Mouse (Mus musculus): Measurements from ENCODE around the gene Med25. TPM values are rescaled to one million over a fixed set of nuclear protein-coding genes. Genes with fewer than 3 reads are reported as not detected.
"Not testable (repeated sequence)": the region's sequence is repeated elsewhere in the genome, so short reads cannot be mapped to it uniquely, and the experiment has no call there.

Gene Med25
- polyA plus RNA-seq, 1 experiment from 2014 or later: 62.5 TPM

DNA sequence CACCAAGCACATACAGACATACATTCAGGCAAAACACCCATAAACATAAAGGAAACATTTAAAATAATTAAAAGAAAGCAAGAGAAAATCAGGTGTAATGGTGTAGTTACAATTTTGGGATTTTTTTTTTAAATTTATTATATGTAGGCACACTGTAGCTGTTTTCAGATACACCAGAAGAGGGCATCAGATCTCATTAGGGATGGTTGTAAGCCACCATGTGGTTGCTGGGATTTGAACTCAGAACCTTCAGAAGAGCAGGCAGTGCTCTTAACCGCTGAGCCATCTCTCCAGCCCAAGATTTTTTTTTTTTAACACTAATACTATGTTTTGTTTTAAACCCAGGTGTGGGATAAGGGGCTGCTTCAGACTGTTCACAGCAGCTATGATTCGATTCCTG, 20.7 kb downstream of the Med25 start:
- 86% methylated on average over 2 of the region's 2 CpGs for WGBS
- H3K4me3 ChIP-seq (ENCODE audit: low read depth, low read length); ATAC-seq; H3K36me3 ChIP-seq (ENCODE audit: insufficient read depth, low read length); H3K9ac ChIP-seq (replicated peaks; ENCODE audit: low read depth); H3K9me3 ChIP-seq (ENCODE audit: low read length); H3K27ac ChIP-seq (ENCODE audit: low read length); H3K27me3 ChIP-seq (replicated peaks; ENCODE audit: insufficient read depth, low read length); DNase-seq (ENCODE audit: low spot score); H3K4me2 ChIP-seq (replicated peaks; ENCODE audit: low read depth, low read length): not testable (repeated sequence)
- peak; percentile 24 for TF ChIP-seq CTCF (IDR thresholded peaks at IDR 0.05)
- H3K4me1 ChIP-seq (ENCODE audit: insufficient read depth, low read depth, low read length): peaks cover 19% of the 10 kb centered on the region

- WGBS: 73% methylated on average over 1 of the region's 1 CpGs
- DNase-seq (ENCODE audit: low spot score) (no peak), ATAC-seq (no peak)
- TF ChIP-seq CTCF (IDR thresholded peaks at IDR 0.05): no peak
- no peak for TF ChIP-seq EP300 (IDR thresholded peaks at IDR 0.05)
- H3K9me3 ChIP-seq (ENCODE audit: low read length): no peaks in the 10 kb centered on the region
- no peaks in the 10 kb centered on the region for H3K36me3 ChIP-seq (ENCODE audit: insufficient read depth, low read length)
- no peaks in the 10 kb centered on the region for H3K27me3 ChIP-seq (replicated peaks; ENCODE audit: insufficient read depth, low read length)
- no peak overlapping the region for H3K9ac ChIP-seq (replicated peaks; ENCODE audit: low read depth)
- H3K4me2 ChIP-seq (replicated peaks; ENCODE audit: low read depth, low read length): no peak overlapping the region
- no peak overlapping the region for H3K27ac ChIP-seq (ENCODE audit: low read length)
- H3K4me1 ChIP-seq (ENCODE audit: insufficient read depth, low read depth, low read length): peaks cover 24% of the 10 kb centered on the region
- H3K4me3 ChIP-seq (ENCODE audit: low read depth, low read length): no peak overlapping the region
Measured at GRCm38 (mm10) chr7:44871181-44871580, 21.3 kb downstream of the Med25 start.

DNA sequence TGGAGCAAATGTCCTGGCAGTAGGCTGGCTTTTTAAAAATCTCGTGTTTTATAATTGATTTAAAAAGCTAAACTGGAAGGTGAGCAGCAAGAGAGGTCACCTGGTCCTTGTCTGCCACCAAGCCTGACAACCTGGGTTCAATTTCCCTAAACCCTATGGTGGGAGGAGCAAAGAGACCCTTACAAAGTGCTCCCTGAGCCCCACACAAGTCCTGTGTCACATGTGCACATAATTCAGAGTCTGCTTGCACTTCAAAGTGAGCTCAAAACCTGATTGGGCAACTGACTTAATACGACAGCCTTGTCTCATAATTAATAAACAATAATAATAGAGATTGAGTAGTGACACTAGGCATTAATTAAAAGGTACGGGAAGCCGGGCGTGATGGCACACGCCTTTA, 21.9 kb downstream of the Med25 start:
- no peaks in the 10 kb centered on the region for H3K9me3 ChIP-seq (ENCODE audit: low read length)
- 81% methylated on average over 6 of the region's 6 CpGs for WGBS
- no peak for ATAC-seq
- peak overlapping the region; percentile 69 for H3K4me2 ChIP-seq (replicated peaks; ENCODE audit: low read depth, low read length)
- TF ChIP-seq CTCF (IDR thresholded peaks at IDR 0.05) (no peak), EP300 (IDR thresholded peaks at IDR 0.05) (no peak)
- no peaks in the 10 kb centered on the region for H3K36me3 ChIP-seq (ENCODE audit: insufficient read depth, low read length)
- no peaks in the 10 kb centered on the region for H3K27me3 ChIP-seq (replicated peaks; ENCODE audit: insufficient read depth, low read length)
- no peak for DNase-seq (ENCODE audit: low spot score)
- H3K9ac ChIP-seq (replicated peaks; ENCODE audit: low read depth): 0 out of 2 replicates have a peak overlapping the region, but pooled peaks have one; percentile 32
- peak overlapping the region; percentile 99; the same call in 1 of the 2 replicates for H3K4me3 ChIP-seq (ENCODE audit: low read depth, low read length)
- H3K27ac ChIP-seq (ENCODE audit: low read length): peak overlapping the region; percentile 100
- H3K4me1 ChIP-seq (ENCODE audit: insufficient read depth, low read depth, low read length): peaks cover 29% of the 10 kb centered on the region

DNA sequence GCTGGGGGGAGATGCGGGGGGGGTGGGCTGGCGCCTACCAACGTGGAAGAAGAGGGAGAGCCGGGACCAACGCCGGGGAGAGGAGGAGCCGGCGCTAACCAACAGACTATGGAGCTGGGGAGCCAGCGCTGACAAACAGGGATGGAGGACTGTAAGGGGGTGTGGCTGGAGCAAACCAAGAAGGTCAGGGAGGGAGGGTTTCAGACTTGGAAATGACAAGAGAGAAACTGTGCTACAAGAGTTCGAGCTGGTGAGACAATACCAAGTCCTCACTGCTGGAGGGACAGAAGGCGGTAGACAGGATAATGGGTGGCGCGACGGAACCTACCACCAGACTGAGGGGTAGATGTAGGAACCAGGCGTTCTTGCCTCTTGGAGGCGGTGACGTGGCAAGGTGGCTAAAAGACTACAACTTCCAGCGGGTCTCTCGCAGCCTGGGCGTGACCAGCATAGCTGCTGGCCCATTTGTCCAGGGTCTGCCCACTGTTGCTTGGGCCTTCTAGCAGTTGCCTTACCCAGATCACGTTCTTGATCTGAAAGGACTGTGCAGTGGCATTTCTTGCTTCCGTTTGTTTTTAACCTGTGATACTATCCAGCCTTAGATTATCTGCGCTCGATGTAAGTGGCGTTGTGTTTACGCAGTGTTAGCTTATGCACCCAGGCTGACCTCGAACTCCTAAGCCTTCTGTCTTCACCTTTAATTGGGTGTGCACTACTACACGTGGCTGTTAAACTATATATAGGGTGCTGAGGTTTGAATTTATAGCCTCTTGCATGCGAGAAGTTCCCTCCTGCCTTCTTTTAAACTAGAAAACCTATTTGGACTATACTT, 22.6 kb downstream of the Med25 start, which contains the start of gene Ptov1:
Gene Ptov1, minus strand, starts transcription at position 92 of the 832 bp plus-strand sequence.
- DNase-seq (ENCODE audit: low spot score) (peak; percentile 100), ATAC-seq (peak; percentile 90)
- Histone ChIP-seq H3K27me3 (replicated peaks; ENCODE audit: insufficient read depth, low read length) (no peaks in the 10 kb centered on the region), H3K27ac (ENCODE audit: low read length) (peak within 1 kb of the TSS; percentile 100), H3K36me3 (ENCODE audit: insufficient read depth, low read length) (no peaks in the 10 kb centered on the region), H3K9me3 (ENCODE audit: low read length) (no peaks in the 10 kb centered on the region), H3K9ac (replicated peaks; ENCODE audit: low read depth) (peak within 1 kb of the TSS; percentile 98), H3K4me2 (replicated peaks; ENCODE audit: low read depth, low read length) (peak within 1 kb of the TSS; percentile 69), H3K4me1 (ENCODE audit: insufficient read depth, low read depth, low read length) (peaks cover 33% of the 10 kb centered on the region), H3K4me3 (ENCODE audit: low read depth, low read length) (peak within 1 kb of the TSS; percentile 99)
- TF ChIP-seq EP300 (IDR thresholded peaks at IDR 0.05): peak; percentile 79; the same call in 1 of the 2 replicates
- TF ChIP-seq CTCF (IDR thresholded peaks at IDR 0.05): peak; percentile 19; the same call in 1 of the 2 replicates
- WGBS: 3% methylated on average over 29 of the region's 29 CpGs

- under 1% methylated on average over 89 of the region's 108 CpGs for WGBS
- Histone ChIP-seq H3K4me3 (ENCODE audit: low read depth, low read length) (peak overlapping the region; percentile 99), H3K36me3 (ENCODE audit: insufficient read depth, low read length) (peaks cover 4% of the 10 kb centered on the region), H3K9me3 (ENCODE audit: low read length) (no peaks in the 10 kb centered on the region), H3K4me2 (replicated peaks; ENCODE audit: low read depth, low read length) (peak overlapping the region; percentile 69), H3K27me3 (replicated peaks; ENCODE audit: insufficient read depth, low read length) (no peaks in the 10 kb centered on the region), H3K4me1 (ENCODE audit: insufficient read depth, low read depth, low read length) (peaks cover 33% of the 10 kb centered on the region), H3K27ac (ENCODE audit: low read length) (peak overlapping the region; percentile 100), H3K9ac (replicated peaks; ENCODE audit: low read depth) (peak overlapping the region; percentile 98)
- DNase-seq (ENCODE audit: low spot score): peak; percentile 83
- TF ChIP-seq EP300 (IDR thresholded peaks at IDR 0.05) (no peak), CTCF (IDR thresholded peaks at IDR 0.05) (peak; percentile 39)
- peak; percentile 51 for ATAC-seq
Measured at GRCm38 (mm10) chr7:44868919-44869696, 23.4 kb downstream of the Med25 start.

DNA sequence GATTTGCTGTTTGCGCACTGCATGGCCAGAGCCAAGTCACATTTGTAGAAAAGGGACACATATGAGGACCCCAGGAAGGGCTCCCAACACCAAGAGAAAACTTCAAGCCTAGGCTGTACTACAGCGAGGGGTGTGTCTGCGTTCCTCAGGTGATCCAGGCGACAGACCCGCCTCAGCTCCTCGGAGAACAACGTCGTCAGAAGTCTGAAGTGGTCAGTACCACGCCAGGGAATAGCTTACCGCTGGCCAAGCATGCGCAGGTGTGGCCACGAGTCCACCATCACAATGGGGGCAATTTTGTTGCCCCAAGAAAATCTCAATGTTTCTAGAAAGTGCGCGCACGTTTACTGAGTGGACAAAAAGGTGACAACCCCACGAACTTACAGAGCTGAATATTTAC, 24.0 kb downstream of the Med25 start:
- peaks cover 11% of the 10 kb centered on the region for H3K36me3 ChIP-seq (ENCODE audit: insufficient read depth, low read length)
- H3K27ac ChIP-seq (ENCODE audit: low read length): peak overlapping the region; percentile 100
- H3K9me3 ChIP-seq (ENCODE audit: low read length): no peaks in the 10 kb centered on the region
- H3K4me2 ChIP-seq (replicated peaks; ENCODE audit: low read depth, low read length): peak overlapping the region; percentile 69
- no peaks in the 10 kb centered on the region for H3K27me3 ChIP-seq (replicated peaks; ENCODE audit: insufficient read depth, low read length)
- ATAC-seq (peak; percentile 39), DNase-seq (ENCODE audit: low spot score) (peak; percentile 92)
- TF ChIP-seq CTCF (IDR thresholded peaks at IDR 0.05): no peak
- no peak for TF ChIP-seq EP300 (IDR thresholded peaks at IDR 0.05)
- H3K4me3 ChIP-seq (ENCODE audit: low read depth, low read length): peak overlapping the region; percentile 99
- H3K9ac ChIP-seq (replicated peaks; ENCODE audit: low read depth): peak overlapping the region; percentile 98
- peaks cover 33% of the 10 kb centered on the region for H3K4me1 ChIP-seq (ENCODE audit: insufficient read depth, low read depth, low read length)
- 6% methylated on average over 16 of the region's 16 CpGs for WGBS

All from lung, postnatal 0 days (tissue).